Mouse (Mus musculus): ENCODE measurements around the gene Maff. TPM values are rescaled to one million over a fixed set of nuclear protein-coding genes. Genes with fewer than 3 reads are reported as not detected.

Maff gene
- polyA plus RNA-seq, 1 experiment from 2014 or later: 1.9 TPM

GRCm38 (mm10) chr15:79323791-79324155 is 22.6 kb upstream of the Maff start:
- no peak for ATAC-seq (ENCODE audit: insufficient number of reproducible peaks, insufficient read depth, low FRiP score, low TSS enrichment)
- Histone ChIP-seq H3K4me1 (peaks cover 38% of the 10 kb centered on the region), H3K36me3 (no peaks in the 10 kb centered on the region), H3K9me3 (no peaks in the 10 kb centered on the region), H3K9ac (no peak overlapping the region), H3K4me2 (replicated peaks) (no peak overlapping the region), H3K4me3 (no peak overlapping the region), H3K27me3 (no peaks in the 10 kb centered on the region), H3K27ac (0 out of 2 replicates have a peak overlapping the region, but pooled peaks have one; percentile 24)
- whole genome bisulfite sequencing: 79% methylated on average over 4 of the region's 4 CpGs

GRCm38 (mm10) chr15:79324373-79324772 is 22.0 kb upstream of the Maff start:
- Histone ChIP-seq H3K4me2 (replicated peaks) (no peak overlapping the region), H3K27me3 (no peaks in the 10 kb centered on the region), H3K36me3 (no peaks in the 10 kb centered on the region), H3K27ac (no peak overlapping the region), H3K4me1 (peaks cover 38% of the 10 kb centered on the region), H3K4me3 (no peak overlapping the region), H3K9ac (no peak overlapping the region), H3K9me3 (no peaks in the 10 kb centered on the region)
- ATAC-seq (ENCODE audit: insufficient number of reproducible peaks, insufficient read depth, low FRiP score, low TSS enrichment): no peak
- WGBS: 92% methylated on average over 3 of the region's 3 CpGs

- H3K9ac ChIP-seq: no peak overlapping the region
- no peaks in the 10 kb centered on the region for H3K36me3 ChIP-seq
- no peaks in the 10 kb centered on the region for H3K9me3 ChIP-seq
- no peak overlapping the region for H3K4me2 ChIP-seq (replicated peaks)
- 63% methylated on average over 3 of the region's 3 CpGs for WGBS
- peaks cover 38% of the 10 kb centered on the region for H3K4me1 ChIP-seq
- H3K27ac ChIP-seq: no peak overlapping the region
- ATAC-seq (ENCODE audit: insufficient number of reproducible peaks, insufficient read depth, low FRiP score, low TSS enrichment): no peak
- H3K4me3 ChIP-seq: no peak overlapping the region
- H3K27me3 ChIP-seq: no peaks in the 10 kb centered on the region
These were observed 20.7 kb upstream of the Maff start for GRCm38 (mm10) chr15:79325742-79326141.

GRCm38 (mm10) chr15:79326264-79326663 is 20.2 kb upstream of the Maff start:
- 50% methylated on average over 4 of the region's 4 CpGs for WGBS
- H3K36me3 ChIP-seq: no peaks in the 10 kb centered on the region
- H3K4me2 ChIP-seq (replicated peaks): no peak overlapping the region
- no peaks in the 10 kb centered on the region for H3K27me3 ChIP-seq
- H3K4me3 ChIP-seq: no peak overlapping the region
- H3K9ac ChIP-seq: no peak overlapping the region
- H3K27ac ChIP-seq: no peak overlapping the region
- peaks cover 38% of the 10 kb centered on the region for H3K4me1 ChIP-seq
- no peaks in the 10 kb centered on the region for H3K9me3 ChIP-seq
- ATAC-seq (ENCODE audit: insufficient number of reproducible peaks, insufficient read depth, low FRiP score, low TSS enrichment): no peak

- Histone ChIP-seq H3K4me1 (peaks cover 38% of the 10 kb centered on the region), H3K4me3 (peak overlapping the region; percentile 53), H3K27me3 (no peaks in the 10 kb centered on the region), H3K4me2 (replicated peaks) (peak overlapping the region; percentile 77), H3K27ac (peak overlapping the region; percentile 82), H3K36me3 (no peaks in the 10 kb centered on the region), H3K9me3 (no peaks in the 10 kb centered on the region), H3K9ac (peak overlapping the region; percentile 53)
- ATAC-seq (ENCODE audit: insufficient number of reproducible peaks, insufficient read depth, low FRiP score, low TSS enrichment): no peak
- 14% methylated on average over 20 of the region's 20 CpGs for WGBS
These were observed 19.2 kb upstream of the Maff start for GRCm38 (mm10) chr15:79326971-79327961.

- H3K27ac ChIP-seq: peak within 1 kb of the TSS; percentile 82
- H3K36me3 ChIP-seq: no peaks in the 10 kb centered on the region
- peak within 1 kb of the TSS; percentile 53 for H3K4me3 ChIP-seq
- H3K4me1 ChIP-seq: peaks cover 33% of the 10 kb centered on the region
- no peaks in the 10 kb centered on the region for H3K9me3 ChIP-seq
- WGBS: 4% methylated on average over 46 of the region's 46 CpGs
- peak within 1 kb of the TSS; percentile 77 for H3K4me2 ChIP-seq (replicated peaks)
- peak within 1 kb of the TSS; percentile 53 for H3K9ac ChIP-seq
- H3K27me3 ChIP-seq: no peaks in the 10 kb centered on the region
- ATAC-seq (ENCODE audit: insufficient number of reproducible peaks, insufficient read depth, low FRiP score, low TSS enrichment): peak; percentile 97
These were observed 18.1 kb upstream of the Maff start, which contains the start of gene Pla2g6 for GRCm38 (mm10) chr15:79328058-79328938. Pla2g6 (minus strand) TSS chr15:79328390.

GRCm38 (mm10) chr15:79328939-79329275 is 17.5 kb upstream of the Maff start:
- Histone ChIP-seq H3K4me2 (replicated peaks) (no peak overlapping the region), H3K9ac (no peak overlapping the region), H3K27me3 (no peaks in the 10 kb centered on the region), H3K4me3 (no peak overlapping the region), H3K9me3 (no peaks in the 10 kb centered on the region), H3K4me1 (peaks cover 27% of the 10 kb centered on the region), H3K27ac (no peak overlapping the region), H3K36me3 (no peaks in the 10 kb centered on the region)
- WGBS: 93% methylated on average over 4 of the region's 4 CpGs
- ATAC-seq (ENCODE audit: insufficient number of reproducible peaks, insufficient read depth, low FRiP score, low TSS enrichment): no peak

- H3K9me3 ChIP-seq: no peaks in the 10 kb centered on the region
- H3K36me3 ChIP-seq: no peaks in the 10 kb centered on the region
- no peaks in the 10 kb centered on the region for H3K27me3 ChIP-seq
- H3K9ac ChIP-seq: no peak overlapping the region
- no peak overlapping the region for H3K27ac ChIP-seq
- H3K4me3 ChIP-seq: no peak overlapping the region
- H3K4me1 ChIP-seq: peaks cover 24% of the 10 kb centered on the region
- no peak overlapping the region for H3K4me2 ChIP-seq (replicated peaks)
- no peak for ATAC-seq (ENCODE audit: insufficient number of reproducible peaks, insufficient read depth, low FRiP score, low TSS enrichment)
- 98% methylated on average over 6 of the region's 6 CpGs for WGBS
These were observed 17.0 kb upstream of the Maff start for GRCm38 (mm10) chr15:79329346-79329978.

- Histone ChIP-seq H3K27me3 (no peaks in the 10 kb centered on the region), H3K9ac (no peak overlapping the region), H3K36me3 (no peaks in the 10 kb centered on the region), H3K27ac (no peak overlapping the region), H3K4me1 (peaks cover 22% of the 10 kb centered on the region), H3K9me3 (no peaks in the 10 kb centered on the region), H3K4me3 (no peak overlapping the region), H3K4me2 (replicated peaks) (no peak overlapping the region)
- WGBS: 84% methylated on average over 6 of the region's 6 CpGs
- ATAC-seq (ENCODE audit: insufficient number of reproducible peaks, insufficient read depth, low FRiP score, low TSS enrichment): no peak
These were observed 16.4 kb upstream of the Maff start for GRCm38 (mm10) chr15:79329979-79330363.

- H3K9ac ChIP-seq: no peak overlapping the region
- H3K36me3 ChIP-seq: no peaks in the 10 kb centered on the region
- no peaks in the 10 kb centered on the region for H3K27me3 ChIP-seq
- no peak for ATAC-seq (ENCODE audit: insufficient number of reproducible peaks, insufficient read depth, low FRiP score, low TSS enrichment)
- no peak overlapping the region for H3K4me3 ChIP-seq
- peaks cover 18% of the 10 kb centered on the region; the same call in 1 of the 2 replicates for H3K4me1 ChIP-seq
- 58% methylated on average over 4 of the region's 4 CpGs for WGBS
- H3K27ac ChIP-seq: no peak overlapping the region
- H3K9me3 ChIP-seq: no peaks in the 10 kb centered on the region
- H3K4me2 ChIP-seq (replicated peaks): no peak overlapping the region
These were observed 15.9 kb upstream of the Maff start for GRCm38 (mm10) chr15:79330521-79330920.

- no peaks in the 10 kb centered on the region for H3K36me3 ChIP-seq
- 64% methylated on average over 4 of the region's 4 CpGs for WGBS
These were observed 13.0 kb upstream of the Maff start for GRCm38 (mm10) chr15:79333409-79333808.

More at GRCm38 (mm10) chr15:79333409-79333808, 13.0 kb upstream of the Maff start:
- Histone ChIP-seq H3K27me3 (no peaks in the 10 kb centered on the region), H3K27ac (no peak overlapping the region), H3K9ac (no peak overlapping the region), H3K9me3 (no peaks in the 10 kb centered on the region), H3K4me1 (no peaks in the 10 kb centered on the region; the same call in 1 of the 2 replicates), H3K4me2 (replicated peaks) (no peak overlapping the region), H3K4me3 (no peak overlapping the region)
- ATAC-seq (ENCODE audit: insufficient number of reproducible peaks, insufficient read depth, low FRiP score, low TSS enrichment): no peak

Data from embryonic facial prominence, embryonic 12.5 days (tissue).